Mouse (Mus musculus) MEL (cell line): ENCODE data around the gene Snrnp35. TPM values are rescaled to one million over a fixed set of nuclear protein-coding genes. Genes with fewer than 3 reads are reported as not detected.
A peak's percentile ranks its signal among the peaks of the same experiment; 100 is the strongest.

Source experiments
- DNase-seq: peaks from one replicate; pipeline ENCODE4 v3.0.0; 2011; ENCODE audit warnings: low read depth, low spot score
- H3K27ac ChIP-seq: 2 replicates; pipeline ENCODE4 v1.5.1; 2012; ENCODE audit warnings: low read depth, mild to moderate bottlenecking, control low read depth, low read length, moderate library complexity; ENCODE audit not compliant: control insufficient read depth
- H3K27me3 ChIP-seq, 2 experiments: fragments of 150-350 bp in 1 of 2; sonication (generic) in 1 of 2; 2 replicates each; pipeline ENCODE4 v1.6.1; 2012; ENCODE audit warnings: low read length in 2 of 2, mild to moderate bottlenecking in 2 of 2, improper control_type of control experiment in 1 of 2, moderate library complexity in 1 of 2; ENCODE audit not compliant: insufficient read depth in 2 of 2, control insufficient read depth in 1 of 2
- H3K36me3 ChIP-seq, 2 experiments: 2 replicates each; pipeline ENCODE4 v1.6.1; 2012 to 2014; ENCODE audit warnings: low read length in 2 of 2, improper control_type of control experiment in 1 of 2, inconsistent platforms in 1 of 2, mild to moderate bottlenecking in 1 of 2; ENCODE audit not compliant: insufficient read depth in 2 of 2, control insufficient read depth in 1 of 2
- H3K4me1 ChIP-seq, 2 experiments: fragments of 150-350 bp in 1 of 2; sonication (generic) in 1 of 2; 2 replicates each; pipeline ENCODE4 v1.6.1; 2012; ENCODE audit warnings: low read length in 2 of 2, improper control_type of control experiment in 1 of 2, mild to moderate bottlenecking in 1 of 2; ENCODE audit not compliant: insufficient read depth in 2 of 2, control insufficient read depth in 1 of 2
- H3K4me3 ChIP-seq, 2 experiments: fragments of 150-350 bp in 1 of 2; sonication (generic) in 1 of 2; 2 replicates each; pipeline ENCODE4 v1.5.1; 2012; ENCODE audit warnings: low read depth in 2 of 2, low read length in 2 of 2, mild to moderate bottlenecking in 2 of 2, moderate library complexity in 2 of 2, control low read depth in 1 of 2, improper control_type of control experiment in 1 of 2; ENCODE audit not compliant: control insufficient read depth in 1 of 2, insufficient read depth in 1 of 2
- H3K79me2 ChIP-seq: 2 replicates; pipeline ENCODE4 v1.6.1; 2012; ENCODE audit warnings: mild to moderate bottlenecking, low read length, moderate library complexity; ENCODE audit not compliant: control insufficient read depth, poor library complexity, insufficient read depth
- H3K9ac ChIP-seq: 2 replicates; pipeline ENCODE4 v1.6.1; 2012; ENCODE audit warnings: low read depth, mild to moderate bottlenecking, control low read depth, low read length, moderate library complexity; ENCODE audit not compliant: control insufficient read depth, poor library complexity, severe bottlenecking
- H3K9me3 ChIP-seq: fragments of 150-350 bp; sonication (generic); replicated peaks from 2 replicates; pipeline ENCODE4 v1.6.1; 2012; ENCODE audit warnings: mild to moderate bottlenecking, low read length, improper control_type of control experiment, moderate library complexity; ENCODE audit not compliant: insufficient read depth
- CHD1 ChIP-seq: IDR thresholded peaks from 2 replicates; pipeline ENCODE4 v1.6.1; 2012; ENCODE audit warnings: low read depth, mild to moderate bottlenecking, inconsistent platforms, low read length, improper control_type of control experiment
- CTCF ChIP-seq, 3 experiments: IDR thresholded peaks in 2 of 3; conservative IDR thresholded peaks in 1 of 3; 2 replicates each; pipeline ENCODE4 v1.5.1; 2011 to 2012; ENCODE audit warnings: low read length in 3 of 3, low read depth in 2 of 3, mild to moderate bottlenecking in 2 of 3, improper control_type of control experiment in 1 of 3, inconsistent platforms in 1 of 3, mixed read lengths in 1 of 3, moderate library complexity in 1 of 3; ENCODE audit not compliant: control insufficient read depth in 1 of 3, insufficient read depth in 1 of 3, poor library complexity in 1 of 3, severe bottlenecking in 1 of 3
- E2F4 ChIP-seq: IDR thresholded peaks from 2 replicates; pipeline ENCODE4 v1.6.1; 2011; ENCODE audit warnings: low read depth, low read length, improper control_type of control experiment, borderline replicate concordance
- EP300 ChIP-seq, 2 experiments: IDR thresholded peaks; 2 replicates each; pipeline ENCODE4 v1.6.1; 2011; ENCODE audit warnings: improper control_type of control experiment in 2 of 2, low read length in 2 of 2, low read depth in 1 of 2, mild to moderate bottlenecking in 1 of 2
- GABPA ChIP-seq: IDR thresholded peaks from 2 replicates; pipeline ENCODE4 v1.6.1; 2012; ENCODE audit warnings: low read depth, mild to moderate bottlenecking, inconsistent platforms, low read length, improper control_type of control experiment, moderate library complexity
- GATA1 ChIP-seq: IDR thresholded peaks from 2 replicates; pipeline ENCODE4 v1.6.1; 2011; ENCODE audit warnings: low read depth, low read length, improper control_type of control experiment
- MAX ChIP-seq: IDR thresholded peaks from 2 replicates; pipeline ENCODE4 v1.6.1; 2011; ENCODE audit warnings: low read length, improper control_type of control experiment
- MEF2A ChIP-seq: IDR thresholded peaks from 2 replicates; pipeline ENCODE4 v1.6.1; 2014; ENCODE audit warnings: low read depth, mild to moderate bottlenecking, inconsistent platforms, low read length, improper control_type of control experiment; ENCODE audit not compliant: poor library complexity, insufficient replicate concordance, severe bottlenecking; ENCODE audit errors: extremely low read depth
- MXI1 ChIP-seq: IDR thresholded peaks from 2 replicates; pipeline ENCODE4 v1.6.1; 2011; ENCODE audit warnings: mild to moderate bottlenecking, low read depth, low read length, improper control_type of control experiment
- NRF1 ChIP-seq: IDR thresholded peaks from 2 replicates; pipeline ENCODE4 v1.6.1; 2014; ENCODE audit warnings: low read depth, mild to moderate bottlenecking, inconsistent platforms, low read length, improper control_type of control experiment, moderate library complexity; ENCODE audit not compliant: poor library complexity, insufficient read depth, severe bottlenecking
- POLR2A ChIP-seq, 2 experiments: IDR thresholded peaks; 2 replicates each; pipeline ENCODE4 v1.6.1; 2011 to 2012; ENCODE audit warnings: low read length in 2 of 2, mild to moderate bottlenecking in 2 of 2, control low read depth in 1 of 2, improper control_type of control experiment in 1 of 2, low read depth in 1 of 2, moderate library complexity in 1 of 2; ENCODE audit not compliant: control insufficient read depth in 1 of 2, insufficient read depth in 1 of 2, poor library complexity in 1 of 2
- POLR2AphosphoS2 ChIP-seq: IDR thresholded peaks from 2 replicates; pipeline ENCODE4 v1.6.1; 2011; ENCODE audit warnings: low read length, improper control_type of control experiment
- RAD21 ChIP-seq: IDR thresholded peaks from 2 replicates; pipeline ENCODE4 v1.6.1; 2011; ENCODE audit warnings: mild to moderate bottlenecking, low read depth, low read length, improper control_type of control experiment
- RCOR1 ChIP-seq: IDR thresholded peaks from 2 replicates; pipeline ENCODE4 v1.6.1; 2012; ENCODE audit warnings: low read depth, mild to moderate bottlenecking, inconsistent platforms, low read length, improper control_type of control experiment
- SIN3A ChIP-seq: IDR thresholded peaks from 2 replicates; pipeline ENCODE4 v1.6.1; 2012; ENCODE audit warnings: low read length, improper control_type of control experiment, inconsistent platforms
- SMC3 ChIP-seq: IDR thresholded peaks from 2 replicates; pipeline ENCODE4 v1.6.1; 2011; ENCODE audit warnings: low read depth, low read length, improper control_type of control experiment
- TAL1 ChIP-seq: IDR thresholded peaks from 2 replicates; pipeline ENCODE4 v1.6.1; 2012; ENCODE audit warnings: mild to moderate bottlenecking, inconsistent platforms, low read length, moderate library complexity, mixed read lengths
- USF1 ChIP-seq: IDR thresholded peaks from 2 replicates; pipeline ENCODE4 v1.6.1; 2014; ENCODE audit warnings: low read depth, mild to moderate bottlenecking, inconsistent platforms, low read length, improper control_type of control experiment, moderate library complexity
- USF2 ChIP-seq, 2 experiments: IDR thresholded peaks; 2 replicates each; pipeline ENCODE4 v1.6.1; 2011 to 2012; ENCODE audit warnings: improper control_type of control experiment in 2 of 2, low read length in 2 of 2, borderline replicate concordance in 1 of 2, inconsistent platforms in 1 of 2, low read depth in 1 of 2, mild to moderate bottlenecking in 1 of 2; ENCODE audit not compliant: insufficient read depth in 1 of 2
- polyA plus RNA-seq, 2 experiments: library from polyadenylated mRNA; stranded (reverse) in 1 of 2; unstranded in 1 of 2; fragments of >175 nt in 1 of 2; fragments of >200 nt in 1 of 2; gene quantifications; 2 replicates each; pipeline versions ENCODE4 v1.2.1 to v1.2.4; 2012; ENCODE audit warnings: low replicate concordance in 2 of 2, low read depth in 1 of 2; ENCODE audit not compliant: insufficient read length in 2 of 2, insufficient read depth in 1 of 2, missing spikeins in 1 of 2
- total RNA-seq: library from RNA; depleted of rRNA; stranded (reverse); fragments of 300-350 nt; gene quantifications from 2 replicates; pipeline ENCODE4 v1.2.3, GENCODE M21; 2012

Gene Snrnp35
- total and polyA plus RNA-seq, 3 experiments, result 11.7 to 18.3 TPM; not detected in 1

GRCm38 (mm10) chr5:124462297-124463025, 20.5 kb upstream of the Snrnp35 start:
- H3K27me3 ChIP-seq, result no peaks in the 10 kb centered on the region
- no peaks in the 10 kb centered on the region; a peak in 1 of 4 replicates for H3K36me3 ChIP-seq
- no peak for DNase-seq
- H3K9me3 ChIP-seq, result no peaks in the 10 kb centered on the region
- H3K27ac ChIP-seq, result no peak overlapping the region
- no peak overlapping the region for H3K9ac ChIP-seq
- TF ChIP-seq POLR2A (IDR thresholded peaks at IDR 0.05; ENCODE audit: control insufficient read depth in 1 of 2, insufficient read depth in 1 of 2, low read depth in 1 of 2, low read length in 2 of 2, poor library complexity in 1 of 2), result peak in 1 of 2 experiments; percentile 38; a peak in 2 of 4 replicates
- TF ChIP-seq POLR2AphosphoS2, result peak; percentile 70; the same call in 1 of the 2 replicates
- no peak for TF ChIP-seq RCOR1
- no peaks in the 10 kb centered on the region for H3K79me2 ChIP-seq
- 0 out of 4 replicates have a peak, but pooled peaks cover 0 to 2% of the 10 kb centered on the region in 2 experiments for H3K4me1 ChIP-seq
- H3K4me3 ChIP-seq, result no peak overlapping the region

GRCm38 (mm10) chr5:124463462-124463861, 19.5 kb upstream of the Snrnp35 start:
- no peaks in the 10 kb centered on the region for H3K9me3 ChIP-seq
- H3K27me3 ChIP-seq, result no peaks in the 10 kb centered on the region
- no peaks in the 10 kb centered on the region for H3K79me2 ChIP-seq
- H3K4me3 ChIP-seq, result no peak overlapping the region
- no peak overlapping the region for H3K9ac ChIP-seq
- no peaks in the 10 kb centered on the region; a peak in 1 of 4 replicates for H3K36me3 ChIP-seq
- no peak overlapping the region for H3K27ac ChIP-seq
- 0 out of 4 replicates have a peak, but pooled peaks cover 0 to 2% of the 10 kb centered on the region in 2 experiments for H3K4me1 ChIP-seq
- TF ChIP-seq CHD1 (no peak), NRF1 (no peak), TAL1 (no peak), MEF2A (no peak), SMC3 (no peak), SIN3A (no peak), RAD21 (no peak), POLR2AphosphoS2 (no peak; the same call in 1 of the 2 replicates), MXI1 (no peak), EP300 (IDR thresholded peaks at IDR 0.05; ENCODE audit: low read depth in 1 of 2, low read length in 2 of 2) (no peak), GATA1 (no peak), USF2 (IDR thresholded peaks at IDR 0.05; ENCODE audit: borderline replicate concordance in 1 of 2, insufficient read depth in 1 of 2, low read depth in 1 of 2, low read length in 2 of 2) (no peak), USF1 (no peak), GABPA (no peak), E2F4 (no peak), POLR2A (IDR thresholded peaks at IDR 0.05; ENCODE audit: control insufficient read depth in 1 of 2, insufficient read depth in 1 of 2, low read depth in 1 of 2, low read length in 2 of 2, poor library complexity in 1 of 2) (no peak; a peak in 1 of 4 replicates), CTCF (IDR thresholded peaks at IDR 0.05 in 2 of 3, conservative IDR thresholded peaks at IDR 0.05 in 1 of 3; ENCODE audit: control insufficient read depth in 1 of 3, insufficient read depth in 1 of 3, low read depth in 2 of 3, low read length in 3 of 3, poor library complexity in 1 of 3, severe bottlenecking in 1 of 3) (no peak), MAX (no peak)
- DNase-seq, result no peak
